Mouse (Mus musculus): Measurements from ENCODE around the gene Spin2g.
"Not testable (repeated sequence)": the region's sequence is repeated elsewhere in the genome, so short reads cannot be mapped to it uniquely, and the experiment has no call there.

Spin2g gene

DNA sequence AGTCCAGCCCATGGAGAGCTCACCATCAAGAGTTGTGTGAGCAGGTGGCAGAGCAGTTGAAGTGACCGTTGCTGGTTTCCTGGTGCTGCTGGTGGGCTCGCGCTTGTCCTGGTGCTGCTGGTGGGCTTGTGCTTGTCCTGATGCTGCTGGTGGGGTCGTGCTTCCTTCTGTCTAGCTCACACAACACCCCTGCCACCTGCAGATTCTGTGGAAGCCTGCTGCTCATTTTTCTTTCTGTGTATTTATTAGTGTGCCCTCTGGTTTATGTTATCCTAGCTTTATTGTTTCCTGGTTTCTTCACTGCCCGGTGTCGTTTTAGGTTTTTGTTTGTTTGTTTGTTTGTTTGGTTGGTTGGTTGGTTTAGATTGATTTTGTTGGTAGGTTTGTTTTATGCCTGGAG lies at the start of gene Spin2g:
TSS of gene Spin2g (minus strand) at position 101 of the 400 bp plus-strand sequence.
- not testable (repeated sequence) for DNase-seq (ENCODE audit: low read depth, low spot score)

Data from c-Kit-negative CD71-positive TER-119-positive erythroid progenitor cells, embryonic 14.5 days (primary cell).